Mouse (Mus musculus) small intestine, adult 2 months (tissue): ENCODE results near the gene Nynrin. TPM values are rescaled to one million over a fixed set of nuclear protein-coding genes. Genes with fewer than 3 reads are reported as not detected.

Experiments used
- H3K27ac ChIP-seq: fragments of 200-500 bp; 2 replicates; pipeline ENCODE4 v1.5.1; 2012; ENCODE audit warnings: low read depth, low read length, control low read depth, inconsistent platforms; ENCODE audit not compliant: insufficient read depth
- H3K27me3 ChIP-seq: fragments of 200-500 bp; 2 replicates; pipeline ENCODE4 v1.6.1; 2012; ENCODE audit warnings: mild to moderate bottlenecking, moderate library complexity, low read length, inconsistent platforms; ENCODE audit not compliant: control insufficient read depth, insufficient read depth
- H3K36me3 ChIP-seq: fragments of 200-500 bp; 2 replicates; pipeline ENCODE4 v1.6.1; 2012; ENCODE audit warnings: mild to moderate bottlenecking, low read length, control low read depth, inconsistent platforms; ENCODE audit not compliant: control insufficient read depth, insufficient read depth
- H3K4me1 ChIP-seq: fragments of 200-500 bp; 2 replicates; pipeline ENCODE4 v1.6.1; 2012; ENCODE audit warnings: low read length, inconsistent platforms, mixed read lengths; ENCODE audit not compliant: control insufficient read depth, insufficient read depth, insufficient read length
- H3K4me3 ChIP-seq: fragments of 200-500 bp; 2 replicates; pipeline ENCODE4 v1.5.1; 2012; ENCODE audit warnings: low read depth, mild to moderate bottlenecking, control low read depth, inconsistent platforms, low read length, moderate library complexity
- CTCF ChIP-seq: fragments of 200-500 bp; IDR thresholded peaks from 2 replicates; pipeline ENCODE4 v1.5.1; 2012; ENCODE audit warnings: low read depth, mild to moderate bottlenecking, control low read depth, inconsistent platforms, low read length, moderate library complexity, mixed read lengths; ENCODE audit not compliant: insufficient replicate concordance, insufficient read length; ENCODE audit errors: extremely low read depth
- POLR2A ChIP-seq: fragments of 200-500 bp; IDR thresholded peaks from 2 replicates; pipeline ENCODE4 v1.6.1; 2012; ENCODE audit warnings: low read depth, mild to moderate bottlenecking, control low read depth, inconsistent platforms, low read length, moderate library complexity
- WGBS: fragments of 180-500 bp; shearing (Covaris S2); methylation state at CpG from one replicate; pipeline ENCODE4 v1.1.7; 2018; 5-methylcytosine and 5-hydroxymethylcytosine counted together
- polyA plus RNA-seq: library from polyadenylated mRNA; depleted of rRNA; stranded (reverse); fragments of >200 nt; gene quantifications from 2 replicates; pipeline ENCODE4 v1.2.3, GENCODE M21; 2012

The Nynrin gene
- polyA plus RNA-seq, 1 experiment, result 1.8 TPM

GRCm38 (mm10) chr14:55879623-55880022 is 25.8 kb downstream of the Nynrin start:
- no peaks in the 10 kb centered on the region for H3K36me3 ChIP-seq
- 4% methylated on average over 1 of the region's 1 CpGs for WGBS
- TF ChIP-seq POLR2A (no peak), CTCF (peak; percentile 89; the same call in 1 of the 2 replicates)
- peaks cover 31% of the 10 kb centered on the region for H3K4me1 ChIP-seq
- no peaks in the 10 kb centered on the region for H3K27me3 ChIP-seq
- no peak overlapping the region for H3K4me3 ChIP-seq
- no peak overlapping the region for H3K27ac ChIP-seq

GRCm38 (mm10) chr14:55880982-55881381 is 27.2 kb downstream of the Nynrin start:
- Histone ChIP-seq H3K36me3 (no peaks in the 10 kb centered on the region), H3K4me1 (peaks cover 31% of the 10 kb centered on the region), H3K27me3 (no peaks in the 10 kb centered on the region), H3K27ac (no peak overlapping the region), H3K4me3 (no peak overlapping the region)
- no peak for TF ChIP-seq CTCF
- TF ChIP-seq POLR2A, result no peak
- 76% methylated on average over 8 of the region's 8 CpGs for WGBS

GRCm38 (mm10) chr14:55882171-55882641 is 28.4 kb downstream of the Nynrin start:
- no peaks in the 10 kb centered on the region for H3K27me3 ChIP-seq
- peaks cover 39% of the 10 kb centered on the region for H3K4me1 ChIP-seq
- WGBS, result 16% methylated on average over 6 of the region's 6 CpGs
- H3K4me3 ChIP-seq, result no peak overlapping the region
- peaks cover 9% of the 10 kb centered on the region for H3K36me3 ChIP-seq
- peak overlapping the region; percentile 82 for H3K27ac ChIP-seq
- TF ChIP-seq CTCF (no peak), POLR2A (no peak)

GRCm38 (mm10) chr14:55883149-55883661 is 29.4 kb downstream of the Nynrin start:
- H3K27ac ChIP-seq, result peak overlapping the region; percentile 82; the same call in 1 of the 2 replicates

GRCm38 (mm10) chr14:55883663-55884062 is 29.9 kb downstream of the Nynrin start:
- peak overlapping the region; percentile 54 for H3K27ac ChIP-seq
- no peaks in the 10 kb centered on the region for H3K27me3 ChIP-seq
- WGBS, result 94% methylated on average over 12 of the region's 12 CpGs
- H3K36me3 ChIP-seq, result peaks cover 23% of the 10 kb centered on the region
- no peak overlapping the region for H3K4me3 ChIP-seq
- TF ChIP-seq CTCF (no peak), POLR2A (no peak)
- peaks cover 41% of the 10 kb centered on the region for H3K4me1 ChIP-seq

More at GRCm38 (mm10) chr14:55883149-55883661, 29.4 kb downstream of the Nynrin start:
- 95% methylated on average over 13 of the region's 13 CpGs for WGBS
- Histone ChIP-seq H3K36me3 (peaks cover 19% of the 10 kb centered on the region), H3K27me3 (no peaks in the 10 kb centered on the region), H3K4me1 (peaks cover 41% of the 10 kb centered on the region), H3K4me3 (no peak overlapping the region)
- no peak for TF ChIP-seq CTCF
- TF ChIP-seq POLR2A, result no peak

- 28% methylated on average over 4 of the region's 4 CpGs for WGBS
Observed at GRCm38 (mm10) chr14:55884166-55884565, 30.4 kb downstream of the Nynrin start, which contains the start of gene Cbln3. TSS of gene Cbln3 (minus strand) at chr14:55884392.

GRCm38 (mm10) chr14:55884713-55885113 is 30.9 kb downstream of the Nynrin start, which contains the start of gene Khnyn:
TSS of gene Khnyn (plus strand) at chr14:55884947.
- Histone ChIP-seq H3K27ac (peak within 1 kb of the TSS; percentile 79), H3K4me1 (peaks cover 41% of the 10 kb centered on the region), H3K4me3 (peak within 1 kb of the TSS; percentile 92), H3K36me3 (peaks cover 29% of the 10 kb centered on the region), H3K27me3 (no peaks in the 10 kb centered on the region)
- TF ChIP-seq CTCF (no peak), POLR2A (peak; percentile 95)
- WGBS, result under 1% methylated on average over 30 of the region's 30 CpGs

More at GRCm38 (mm10) chr14:55884166-55884565, 30.4 kb downstream of the Nynrin start, which contains the start of gene Cbln3:
- peaks cover 41% of the 10 kb centered on the region for H3K4me1 ChIP-seq
- no peaks in the 10 kb centered on the region for H3K27me3 ChIP-seq
- peaks cover 25% of the 10 kb centered on the region for H3K36me3 ChIP-seq
- no peak for TF ChIP-seq CTCF
- TF ChIP-seq POLR2A, result no peak
- H3K4me3 ChIP-seq, result peak within 1 kb of the TSS; percentile 92
- H3K27ac ChIP-seq, result peak within 1 kb of the TSS; percentile 82
